Mouse (Mus musculus) urinary bladder, postnatal 14 days (tissue): Measurements from ENCODE around the gene Prodh2.
"Not testable (repeated sequence)": the region's sequence is repeated elsewhere in the genome, so short reads cannot be mapped to it uniquely, and the experiment has no call there.

Experiments
- DNase-seq: peaks from one replicate; pipeline ENCODE4 v3.0.0; 2021; ENCODE audit warnings: low spot score

The Prodh2 gene

GRCm38 (mm10) chr7:30493401-30493931 is at the start of gene Prodh2:
TSS of gene Prodh2 (plus strand) at chr7:30493622.
- DNase-seq = no peak

GRCm38 (mm10) chr7:30443696-30444095 is 49.7 kb upstream of the Prodh2 start:
- no peak for DNase-seq

GRCm38 (mm10) chr7:30444154-30444970 is 49.1 kb upstream of the Prodh2 start:
- DNase-seq = no peak

GRCm38 (mm10) chr7:30444971-30445751 is 48.3 kb upstream of the Prodh2 start, which contains the start of gene Aplp1:
TSS of gene Aplp1 (minus strand) at chr7:30445535.
- peak; percentile 41 for DNase-seq

GRCm38 (mm10) chr7:30450241-30450640 is 43.2 kb upstream of the Prodh2 start:
- no peak for DNase-seq

GRCm38 (mm10) chr7:30453327-30453726 is 40.1 kb upstream of the Prodh2 start:
- no peak for DNase-seq

- peak; percentile 56 for DNase-seq
Measured at GRCm38 (mm10) chr7:30453766-30454165, 39.7 kb upstream of the Prodh2 start.

GRCm38 (mm10) chr7:30454259-30454658 is 39.2 kb upstream of the Prodh2 start:
- DNase-seq = no peak

GRCm38 (mm10) chr7:30456487-30456886 is 36.9 kb upstream of the Prodh2 start:
- DNase-seq = no peak

- no peak for DNase-seq
Measured at GRCm38 (mm10) chr7:30456911-30457628, 36.4 kb upstream of the Prodh2 start.

GRCm38 (mm10) chr7:30457629-30458330 is 35.6 kb upstream of the Prodh2 start, which contains the start of the genes Kirrel2 and Nphs1:
TSS of gene Kirrel2 (minus strand) at chr7:30457690.
TSS of gene Nphs1 (plus strand) at chr7:30458315.
- no peak for DNase-seq

- no peak for DNase-seq
Measured at GRCm38 (mm10) chr7:30459484-30459883, 33.9 kb upstream of the Prodh2 start.

- no peak for DNase-seq
Measured at GRCm38 (mm10) chr7:30463568-30463967, 29.9 kb upstream of the Prodh2 start.

- no peak for DNase-seq
Measured at GRCm38 (mm10) chr7:30463996-30464395, 29.4 kb upstream of the Prodh2 start.

GRCm38 (mm10) chr7:30464816-30465300 is 28.6 kb upstream of the Prodh2 start:
- no peak for DNase-seq

- peak; percentile 15 for DNase-seq
Measured at GRCm38 (mm10) chr7:30472411-30472810, 21.0 kb upstream of the Prodh2 start.

- no peak for DNase-seq
Measured at GRCm38 (mm10) chr7:30474999-30475398, 18.4 kb upstream of the Prodh2 start.

GRCm38 (mm10) chr7:30476136-30476535 is 17.3 kb upstream of the Prodh2 start:
- not testable (repeated sequence) for DNase-seq

GRCm38 (mm10) chr7:30477415-30478381 is 15.7 kb upstream of the Prodh2 start:
- no peak for DNase-seq

- DNase-seq = peak; percentile 26
Measured at GRCm38 (mm10) chr7:30484250-30484649, 9.2 kb upstream of the Prodh2 start.
